Mouse (Mus musculus) lung, embryonic 16.5 days (tissue): Measurements from ENCODE around the gene Atp9a. TPM values are rescaled to one million over a fixed set of nuclear protein-coding genes. Genes with fewer than 3 reads are reported as not detected.

Experiments
- ATAC-seq: fragments of 200-750 bp; cut with Nextera tagmentation; 2 replicates; pipeline ENCODE4 v1.8.0; 2017; ENCODE audit warnings: low read depth, mild to moderate bottlenecking, moderate library complexity
- H3K27ac ChIP-seq: fragments of 300-500 bp; sonication (generic); 2 replicates; pipeline ENCODE4 v1.5.1; 2014; ENCODE audit warnings: mild to moderate bottlenecking, control low read depth, low read length
- H3K27me3 ChIP-seq: fragments of 300-500 bp; sonication (generic); 2 replicates; pipeline ENCODE4 v1.6.1; 2014; ENCODE audit warnings: low read depth, low read length, mixed read lengths; ENCODE audit not compliant: control insufficient read depth, insufficient read depth
- H3K36me3 ChIP-seq: fragments of 300-500 bp; sonication (generic); 2 replicates; pipeline ENCODE4 v1.6.1; 2014; ENCODE audit warnings: low read length; ENCODE audit not compliant: control insufficient read depth, insufficient read depth
- H3K4me1 ChIP-seq: fragments of 300-500 bp; sonication (generic); replicated peaks from 2 replicates; pipeline ENCODE4 v1.6.1; 2014; ENCODE audit warnings: low read length, mixed read lengths; ENCODE audit not compliant: control insufficient read depth, insufficient read depth
- H3K4me2 ChIP-seq: fragments of 300-500 bp; sonication (generic); 2 replicates; pipeline ENCODE4 v1.6.1; 2014; ENCODE audit warnings: low read depth, low read length, control low read depth
- H3K4me3 ChIP-seq: fragments of 300-500 bp; sonication (generic); 2 replicates; pipeline ENCODE4 v1.5.1; 2014; ENCODE audit warnings: mild to moderate bottlenecking, low read length, control low read depth
- H3K9ac ChIP-seq: fragments of 300-500 bp; sonication (generic); 2 replicates; pipeline ENCODE4 v1.6.1; 2014; ENCODE audit warnings: low read length, control low read depth
- H3K9me3 ChIP-seq: fragments of 300-500 bp; sonication (generic); 2 replicates; pipeline ENCODE4 v1.6.1; 2016; ENCODE audit warnings: low read length; ENCODE audit not compliant: control insufficient read depth
- WGBS: fragments of 180-500 bp; shearing (Covaris S2); extraction: QIAGEN DNeasy Blood & Tissue Kit; methylation state at CpG from one replicate; pipeline ENCODE4 v1.1.7; 2014; 5-methylcytosine and 5-hydroxymethylcytosine counted together
- polyA plus RNA-seq: library from polyadenylated mRNA; unstranded; fragments of >200 nt; fragmentation: Nextera tagmentation; extraction: Ambion mirVana; gene quantifications from 2 replicates; pipeline ENCODE4 v1.2.1, GENCODE M21; 2015

Gene Atp9a
- polyA plus RNA-seq, 1 experiment from 2014 or later, result 12.2 TPM

DNA sequence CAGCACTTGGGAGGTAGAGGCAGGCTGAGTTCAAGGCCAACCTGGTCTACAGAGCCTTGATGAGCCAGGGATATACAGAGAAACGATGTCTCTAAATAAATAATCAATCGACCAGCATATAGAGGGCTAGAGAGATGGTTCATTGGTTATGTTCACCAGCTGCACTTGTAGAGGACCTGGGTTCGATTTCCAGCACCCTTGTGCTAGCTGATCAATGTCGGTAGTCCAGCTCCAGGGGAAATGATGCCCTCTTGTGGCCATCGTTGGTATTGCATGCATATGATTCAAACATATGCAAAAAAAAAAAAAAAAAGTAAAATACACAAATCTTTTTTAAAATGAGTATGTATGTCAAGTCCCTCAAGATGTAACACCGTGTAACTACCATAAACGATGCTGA is 440 bp upstream of the Atp9a start:
- peak overlapping the region; percentile 65; the same call in 1 of the 2 replicates for H3K27ac ChIP-seq

GRCm38 (mm10) chr2:168741273-168742058 is 743 bp downstream of the Atp9a start:
- Histone ChIP-seq H3K9me3 (0 out of 2 replicates have a peak, but pooled peaks cover 3% of the 10 kb centered on the region), H3K36me3 (no peaks in the 10 kb centered on the region), H3K27me3 (no peaks in the 10 kb centered on the region), H3K4me1 (no peaks in the 10 kb centered on the region; the same call in 1 of the 2 replicates), H3K4me2 (peak overlapping the region; percentile 82), H3K4me3 (peak overlapping the region; percentile 75), H3K9ac (peak overlapping the region; percentile 78), H3K27ac (peak overlapping the region; percentile 65)
- peak; percentile 94 for ATAC-seq
- 1% methylated on average over 41 of the region's 108 CpGs for WGBS

More for the DNA sequence above, 440 bp upstream of the Atp9a start:
- ATAC-seq, result no peak
- Histone ChIP-seq H3K36me3 (no peaks in the 10 kb centered on the region), H3K9me3 (0 out of 2 replicates have a peak, but pooled peaks cover 3% of the 10 kb centered on the region), H3K27me3 (no peaks in the 10 kb centered on the region), H3K4me2 (peak overlapping the region; percentile 82), H3K4me3 (peak overlapping the region; percentile 75), H3K9ac (no peak overlapping the region), H3K4me1 (no peaks in the 10 kb centered on the region; the same call in 1 of the 2 replicates)
- WGBS, result 15% methylated on average over 7 of the region's 7 CpGs

- H3K4me3 ChIP-seq, result no peak overlapping the region
- no peaks in the 10 kb centered on the region for H3K27me3 ChIP-seq
- 0 out of 2 replicates have a peak, but pooled peaks cover 3% of the 10 kb centered on the region for H3K9me3 ChIP-seq
- no peaks in the 10 kb centered on the region; the same call in 1 of the 2 replicates for H3K4me1 ChIP-seq
- no peak for ATAC-seq
- no peaks in the 10 kb centered on the region for H3K36me3 ChIP-seq
- no peak overlapping the region for H3K27ac ChIP-seq
- H3K4me2 ChIP-seq, result peak overlapping the region; percentile 82
- H3K9ac ChIP-seq, result 0 out of 2 replicates have a peak overlapping the region, but pooled peaks have one; percentile 3
- WGBS, result 80% methylated on average over 10 of the region's 10 CpGs
Observed at GRCm38 (mm10) chr2:168740496-168740895, 1.7 kb downstream of the Atp9a start.

- H3K4me3 ChIP-seq, result no peak overlapping the region
- 93% methylated on average over 1 of the region's 1 CpGs for WGBS
- no peaks in the 10 kb centered on the region for H3K27me3 ChIP-seq
- peaks cover 3% of the 10 kb centered on the region; the same call in 1 of the 2 replicates for H3K9me3 ChIP-seq
- no peak for ATAC-seq
- no peak overlapping the region for H3K4me2 ChIP-seq
- no peak overlapping the region for H3K9ac ChIP-seq
- peaks cover 5% of the 10 kb centered on the region for H3K4me1 ChIP-seq
- H3K36me3 ChIP-seq, result no peaks in the 10 kb centered on the region
- H3K27ac ChIP-seq, result no peak overlapping the region
Observed at GRCm38 (mm10) chr2:168738854-168739253, 3.4 kb downstream of the Atp9a start.

GRCm38 (mm10) chr2:168737878-168738277 is 4.3 kb downstream of the Atp9a start:
- no peaks in the 10 kb centered on the region for H3K36me3 ChIP-seq
- no peak overlapping the region for H3K4me3 ChIP-seq
- H3K4me1 ChIP-seq, result peaks cover 7% of the 10 kb centered on the region
- no peaks in the 10 kb centered on the region for H3K27me3 ChIP-seq
- H3K27ac ChIP-seq, result no peak overlapping the region
- H3K4me2 ChIP-seq, result no peak overlapping the region
- no peak overlapping the region for H3K9ac ChIP-seq
- 67% methylated on average over 10 of the region's 10 CpGs for WGBS
- no peak for ATAC-seq
- H3K9me3 ChIP-seq, result peaks cover 3% of the 10 kb centered on the region; the same call in 1 of the 2 replicates

- no peak overlapping the region for H3K27ac ChIP-seq
- 20% methylated on average over 11 of the region's 11 CpGs for WGBS
- H3K9ac ChIP-seq, result peak overlapping the region; percentile 4; the same call in 1 of the 2 replicates
- peak; percentile 61; the same call in 1 of the 2 replicates for ATAC-seq
- H3K4me3 ChIP-seq, result no peak overlapping the region
- no peak overlapping the region for H3K4me2 ChIP-seq
- H3K27me3 ChIP-seq, result no peaks in the 10 kb centered on the region
- peaks cover 7% of the 10 kb centered on the region for H3K4me1 ChIP-seq
- H3K36me3 ChIP-seq, result no peaks in the 10 kb centered on the region
- peaks cover 3% of the 10 kb centered on the region; the same call in 1 of the 2 replicates for H3K9me3 ChIP-seq
Observed at GRCm38 (mm10) chr2:168734023-168734422, 8.2 kb downstream of the Atp9a start.

GRCm38 (mm10) chr2:168731258-168731657 is 11.0 kb downstream of the Atp9a start:
- Histone ChIP-seq H3K4me2 (no peak overlapping the region), H3K27me3 (no peaks in the 10 kb centered on the region), H3K9me3 (no peaks in the 10 kb centered on the region; the same call in 1 of the 2 replicates), H3K9ac (no peak overlapping the region), H3K36me3 (no peaks in the 10 kb centered on the region), H3K4me3 (no peak overlapping the region), H3K27ac (no peak overlapping the region), H3K4me1 (peaks cover 9% of the 10 kb centered on the region)
- WGBS, result 76% methylated on average over 8 of the region's 8 CpGs
- no peak for ATAC-seq

DNA sequence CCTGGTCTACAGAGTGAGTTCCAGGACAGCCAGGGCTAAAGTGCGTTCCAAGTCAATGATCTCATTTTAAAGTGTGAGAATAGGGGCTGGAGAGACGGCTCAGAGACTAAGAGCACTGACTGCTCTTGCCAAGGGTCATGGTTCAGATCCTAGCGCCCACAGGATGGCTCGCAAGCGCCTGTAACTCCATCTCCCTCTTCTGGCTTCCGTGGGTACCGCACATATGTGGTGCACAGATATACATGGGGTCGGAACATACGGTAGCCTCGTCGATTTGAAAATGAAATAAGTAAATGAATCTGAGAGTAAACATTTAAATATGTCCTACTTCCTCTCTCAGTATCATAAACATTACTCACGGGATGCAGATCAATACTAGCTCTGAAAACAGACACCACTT is 12.5 kb downstream of the Atp9a start:
- no peaks in the 10 kb centered on the region for H3K27me3 ChIP-seq

GRCm38 (mm10) chr2:168728045-168728444 is 14.2 kb downstream of the Atp9a start:
- peak; percentile 28; the same call in 1 of the 2 replicates for ATAC-seq
- no peaks in the 10 kb centered on the region for H3K36me3 ChIP-seq
- H3K9me3 ChIP-seq, result no peaks in the 10 kb centered on the region
- no peak overlapping the region for H3K4me2 ChIP-seq
- H3K27me3 ChIP-seq, result no peaks in the 10 kb centered on the region
- 50% methylated on average over 12 of the region's 12 CpGs for WGBS
- H3K4me1 ChIP-seq, result peaks cover 2% of the 10 kb centered on the region; the same call in 1 of the 2 replicates
- H3K27ac ChIP-seq, result no peak overlapping the region
- H3K4me3 ChIP-seq, result no peak overlapping the region
- H3K9ac ChIP-seq, result no peak overlapping the region

More for the DNA sequence above, 12.5 kb downstream of the Atp9a start:
- Histone ChIP-seq H3K4me3 (no peak overlapping the region), H3K9ac (no peak overlapping the region), H3K4me1 (peaks cover 9% of the 10 kb centered on the region), H3K9me3 (no peaks in the 10 kb centered on the region; the same call in 1 of the 2 replicates), H3K36me3 (no peaks in the 10 kb centered on the region), H3K27ac (no peak overlapping the region), H3K4me2 (no peak overlapping the region)
- WGBS, result 79% methylated on average over 12 of the region's 12 CpGs
- no peak for ATAC-seq
